Mouse (Mus musculus): ENCODE measurements at regions not wholly inside any gene's neighbourhood (a gene's known extent, or its start where the extent isn't known, plus 50 kb on each side); places are given as distances from the start of the nearest gene placed in this dataset.

DNA sequence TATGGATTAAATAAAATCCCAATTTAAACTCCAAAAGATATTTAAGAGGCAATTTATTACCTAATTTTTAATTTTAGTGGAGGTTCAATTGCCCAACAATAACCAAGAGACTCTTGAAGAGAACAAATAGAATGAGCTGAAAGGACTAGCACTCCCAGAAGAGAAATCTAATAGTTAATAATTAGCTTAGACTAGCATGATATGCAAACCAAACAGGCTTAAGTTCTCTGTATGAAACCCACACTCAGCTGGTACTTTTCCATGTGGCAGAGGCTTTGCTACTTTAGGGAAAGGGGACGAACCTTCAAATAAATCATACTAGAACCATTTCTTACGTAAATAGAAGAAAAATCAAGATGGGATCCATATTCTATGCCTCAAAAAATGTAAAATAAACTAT, 55.9 kb upstream of the Fam19a1 start:
- no peak for DNase-seq

DNA sequence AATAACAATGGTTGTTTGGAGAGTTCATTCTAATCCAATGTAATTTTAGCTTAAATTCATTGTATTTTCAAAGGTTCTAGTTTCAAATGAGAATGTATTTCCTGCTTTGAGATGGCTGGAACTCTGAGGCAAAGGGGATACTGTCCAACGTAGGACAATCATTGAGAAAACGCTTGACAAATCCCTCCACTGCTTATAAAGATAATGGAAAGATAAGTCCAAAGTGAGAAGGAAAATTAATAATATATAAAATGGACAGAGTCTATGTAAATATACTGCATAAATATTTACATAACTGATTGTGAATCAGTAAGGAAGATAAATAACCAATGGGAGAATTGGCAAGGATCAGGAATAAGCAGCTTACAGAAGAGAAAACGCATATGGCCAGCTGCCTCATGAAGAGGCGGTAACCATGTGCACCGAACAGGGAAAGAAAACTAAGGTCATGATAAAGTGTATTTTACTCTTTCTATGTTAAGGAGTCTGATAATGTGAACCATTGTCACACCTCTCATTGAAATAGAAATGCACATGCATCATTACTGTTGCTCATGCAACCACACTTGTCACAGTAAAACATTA, 55.3 kb upstream of the Fam19a1 start:
- DNase-seq: no peak

DNA sequence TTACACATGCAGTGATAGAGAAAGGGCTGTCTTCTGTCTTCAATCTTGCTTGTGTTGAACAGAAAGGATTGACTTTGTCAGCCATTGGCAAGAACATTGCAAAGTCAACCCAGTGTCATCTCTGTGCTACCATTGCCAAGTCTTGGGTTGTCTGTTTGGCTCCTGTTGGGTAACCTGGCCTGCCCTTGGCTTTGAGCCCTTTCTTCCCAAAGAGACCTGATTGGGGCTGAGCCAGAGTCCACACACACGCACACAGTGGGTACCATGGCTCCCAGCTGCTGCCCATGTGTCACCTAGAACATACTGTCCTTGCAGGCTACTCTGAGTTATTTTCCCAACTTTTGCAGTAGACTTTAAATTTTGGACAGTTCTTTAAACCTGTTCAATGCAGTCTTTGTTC, 51.0 kb upstream of the Fam19a1 start:
- DNase-seq: no peak

All from retina, postnatal 1 day (tissue).